Mouse (Mus musculus) lung, adult 2 months (tissue): Measurements from ENCODE around the gene Fam206a. TPM values are rescaled to one million over a fixed set of nuclear protein-coding genes. Genes with fewer than 3 reads are reported as not detected.

Experiments used
- DNase-seq: peaks from one replicate; pipeline ENCODE4 v3.0.0; 2022
- H3K4me1 ChIP-seq: fragments of 200-500 bp; 2 replicates; pipeline ENCODE4 v1.6.1; 2011; ENCODE audit warnings: low read length; ENCODE audit not compliant: control insufficient read depth, insufficient read depth
- H3K4me3 ChIP-seq: fragments of 200-500 bp; replicated peaks from 2 replicates; pipeline ENCODE3; 2011; ENCODE audit warnings: low read depth, mild to moderate bottlenecking, control low read depth, low read length; ENCODE audit errors: extremely low read depth
- CTCF ChIP-seq: fragments of 200-500 bp; IDR thresholded peaks from 2 replicates; pipeline ENCODE4 v1.5.1; 2011; ENCODE audit warnings: mild to moderate bottlenecking, low read length, control low read depth; ENCODE audit not compliant: insufficient read depth
- POLR2A ChIP-seq: fragments of 200-500 bp; IDR thresholded peaks from 2 replicates; pipeline ENCODE4 v1.6.1; 2011; ENCODE audit warnings: low read depth, mild to moderate bottlenecking, control low read depth, low read length, borderline replicate concordance; ENCODE audit errors: extremely low read depth
- WGBS: fragments of 180-500 bp; shearing (Covaris S2); methylation state at CpG from one replicate; pipeline ENCODE4 v1.1.7; 2018; 5-methylcytosine and 5-hydroxymethylcytosine counted together
- polyA plus RNA-seq: library from polyadenylated mRNA; depleted of rRNA; stranded (reverse); fragments of >200 nt; gene quantifications from 2 replicates; pipeline ENCODE4 v1.2.3, GENCODE M21; 2012

Fam206a gene
- polyA plus RNA-seq, 1 experiment: 3.5 TPM

DNA sequence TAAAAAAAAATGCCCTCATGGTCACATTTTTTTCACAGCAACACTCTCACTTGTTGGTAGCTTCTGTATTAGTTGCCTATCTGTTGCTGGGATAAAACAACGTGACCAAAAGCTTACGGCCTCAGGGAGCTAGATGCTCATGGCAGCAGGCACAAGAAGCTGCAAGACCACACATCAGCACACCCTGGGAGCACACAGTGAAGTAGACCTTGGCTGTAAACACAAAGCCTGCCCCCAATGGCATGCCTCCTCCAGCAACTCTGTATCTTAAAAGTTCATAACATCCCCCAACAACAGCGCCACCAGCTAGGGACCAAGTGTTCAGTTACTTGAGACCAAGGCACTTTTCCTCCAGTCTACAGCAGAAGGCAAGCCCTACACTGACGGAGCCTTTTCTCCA lies 6.9 kb downstream of the Fam206a start:
- DNase-seq: no peak
- WGBS: 67% methylated on average over 4 of the region's 4 CpGs
- TF ChIP-seq POLR2A (no peak), CTCF (no peak)

DNA sequence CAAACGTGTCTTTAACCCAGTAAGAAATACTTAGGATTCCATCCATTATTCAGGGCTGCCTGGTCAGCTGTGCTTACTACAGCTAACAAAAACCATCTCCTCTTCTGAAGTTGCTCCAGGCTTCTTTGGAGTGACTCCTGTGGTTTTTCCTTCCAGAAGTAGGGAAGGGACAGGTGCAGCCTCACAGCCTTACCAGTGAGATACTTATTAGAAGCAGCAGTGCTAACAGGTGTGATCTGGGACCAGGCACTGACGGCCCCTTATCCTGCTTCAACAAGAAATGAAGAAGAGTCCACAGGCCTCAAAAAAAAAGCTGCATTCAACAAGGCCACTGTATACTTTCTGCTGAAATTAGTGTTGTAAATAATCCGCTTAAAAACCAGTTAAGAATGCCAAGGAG lies 9.5 kb downstream of the Fam206a start:
- no peak for DNase-seq
- no peak overlapping the region for H3K4me3 ChIP-seq
- TF ChIP-seq POLR2A: no peak
- H3K4me1 ChIP-seq: no peaks in the 10 kb centered on the region
- whole genome bisulfite sequencing: 70% methylated on average over 3 of the region's 3 CpGs

More for the DNA sequence above, 6.9 kb downstream of the Fam206a start:
- Histone ChIP-seq H3K4me3 (no peak overlapping the region), H3K4me1 (no peaks in the 10 kb centered on the region)

DNA sequence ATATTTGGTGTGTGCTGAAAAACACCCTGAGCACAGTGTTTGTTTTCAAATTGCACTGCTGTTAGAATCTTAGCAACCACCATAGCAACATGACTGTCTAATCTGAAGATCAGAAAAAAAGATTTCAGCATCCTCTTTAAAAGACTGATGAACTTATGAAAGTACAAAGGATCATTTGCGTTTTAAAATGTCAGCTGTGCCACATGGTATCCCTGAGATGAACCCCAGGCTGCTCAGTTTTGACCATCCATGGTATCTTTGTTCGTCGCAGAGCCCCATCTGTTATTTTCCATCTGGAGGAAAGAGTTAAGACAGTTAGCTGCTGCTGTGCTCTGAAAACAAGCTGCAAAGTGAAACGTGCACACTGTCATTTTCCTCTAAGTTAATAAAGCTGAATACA lies 10.0 kb downstream of the Fam206a start:
- no peak for DNase-seq

DNA sequence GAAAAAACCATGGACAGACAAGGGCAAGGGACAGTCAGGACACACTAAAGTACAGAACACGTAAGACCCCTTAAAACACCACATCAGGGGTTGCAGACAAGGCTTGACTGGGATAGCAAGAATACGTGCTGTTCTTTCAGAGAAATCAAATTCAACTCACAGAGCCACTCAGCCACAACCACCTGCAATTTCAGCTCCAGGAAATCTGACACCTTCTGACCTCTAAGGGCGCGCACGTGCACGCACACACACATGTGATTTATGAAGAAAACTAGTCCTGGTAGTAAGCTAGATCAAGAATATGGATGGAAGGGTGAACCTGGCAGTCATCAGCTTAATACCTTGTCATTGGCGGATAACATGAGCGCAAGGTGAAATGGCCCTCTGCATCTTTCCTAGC lies 13.0 kb downstream of the Fam206a start:
- 87% methylated on average over 8 of the region's 8 CpGs for WGBS
- Histone ChIP-seq H3K4me1 (no peaks in the 10 kb centered on the region), H3K4me3 (no peak overlapping the region)
- no peak for TF ChIP-seq POLR2A
- TF ChIP-seq CTCF: no peak
- no peak for DNase-seq

More for the DNA sequence above, 10.0 kb downstream of the Fam206a start:
- TF ChIP-seq POLR2A (no peak), CTCF (no peak)
- H3K4me1 ChIP-seq: no peaks in the 10 kb centered on the region
- 74% methylated on average over 4 of the region's 4 CpGs for WGBS
- no peak overlapping the region for H3K4me3 ChIP-seq

DNA sequence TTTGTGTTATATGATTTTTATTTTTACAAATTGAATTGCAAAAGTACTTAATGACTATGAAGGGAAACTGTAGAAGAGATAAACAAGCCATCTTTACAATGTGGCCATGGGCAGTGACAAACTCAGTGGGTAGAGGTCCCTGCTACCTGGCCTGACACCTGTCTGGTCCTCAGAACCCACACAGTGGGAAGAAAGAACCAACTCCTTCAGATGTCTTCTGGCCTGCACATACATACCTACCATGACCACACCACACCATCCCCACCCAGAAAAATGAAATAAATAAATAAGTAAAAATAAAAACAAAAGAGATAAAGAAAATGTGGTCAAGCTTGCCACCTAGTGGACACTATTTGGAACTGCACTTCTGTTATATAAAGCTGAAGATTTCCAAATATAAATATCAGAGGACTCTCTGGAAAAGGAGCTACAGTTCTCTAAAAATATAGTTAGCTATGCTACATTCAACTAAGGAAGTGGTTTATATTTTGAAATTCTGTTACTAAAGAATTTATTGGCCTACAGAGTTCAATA lies 17.9 kb downstream of the Fam206a start:
- no peak for DNase-seq

DNA sequence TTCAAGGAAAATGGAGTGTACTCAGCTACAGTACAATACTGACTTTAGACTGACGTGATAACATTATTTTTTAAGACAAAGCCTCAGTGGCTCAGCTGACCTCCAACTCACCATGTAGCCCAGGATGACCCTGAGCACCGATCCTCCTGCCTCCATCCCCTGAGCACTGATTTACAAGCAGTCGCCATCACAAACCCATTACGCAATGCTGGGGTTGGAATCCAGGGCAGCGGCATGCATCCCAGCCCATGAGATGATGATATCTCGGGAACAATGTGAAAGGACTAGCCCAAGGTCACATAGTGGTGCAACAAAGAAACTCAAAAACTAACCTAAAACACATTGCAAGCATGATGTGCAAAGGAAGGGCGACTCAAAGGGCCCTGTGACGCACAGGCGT lies 22.1 kb downstream of the Fam206a start:
- H3K4me3 ChIP-seq: no peak overlapping the region
- no peak for TF ChIP-seq POLR2A
- no peak for TF ChIP-seq CTCF
- DNase-seq: no peak
- H3K4me1 ChIP-seq: no peaks in the 10 kb centered on the region
- WGBS: 88% methylated on average over 9 of the region's 9 CpGs

More for the DNA sequence above, 17.9 kb downstream of the Fam206a start:
- TF ChIP-seq POLR2A (no peak), CTCF (peak; percentile 16; the same call in 1 of the 2 replicates)
- Histone ChIP-seq H3K4me3 (no peak overlapping the region), H3K4me1 (no peaks in the 10 kb centered on the region)

DNA sequence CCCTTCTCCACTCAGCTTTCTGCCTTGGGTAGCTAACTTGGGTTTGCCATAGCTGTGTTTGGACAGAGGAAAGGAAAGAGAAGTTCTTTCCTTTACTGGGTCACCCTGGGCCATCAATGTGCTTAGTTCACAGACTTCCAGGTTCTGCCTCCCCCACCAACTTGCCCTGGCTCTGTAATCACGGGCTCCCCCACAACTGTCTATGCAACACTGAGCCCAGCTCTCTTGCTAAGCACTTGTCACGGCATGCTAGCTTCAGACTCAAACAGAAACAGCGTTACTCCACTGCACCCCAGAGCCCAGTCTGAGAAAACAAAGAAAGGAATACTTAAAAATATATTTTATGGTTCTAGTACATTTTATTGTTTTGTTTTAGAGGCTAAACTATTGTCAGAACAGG lies 26.8 kb downstream of the Fam206a start:
- no peaks in the 10 kb centered on the region for H3K4me1 ChIP-seq
- TF ChIP-seq POLR2A: no peak
- no peak for TF ChIP-seq CTCF
- no peak for DNase-seq
- H3K4me3 ChIP-seq: no peak overlapping the region
- WGBS: 86% methylated on average over 3 of the region's 3 CpGs

DNA sequence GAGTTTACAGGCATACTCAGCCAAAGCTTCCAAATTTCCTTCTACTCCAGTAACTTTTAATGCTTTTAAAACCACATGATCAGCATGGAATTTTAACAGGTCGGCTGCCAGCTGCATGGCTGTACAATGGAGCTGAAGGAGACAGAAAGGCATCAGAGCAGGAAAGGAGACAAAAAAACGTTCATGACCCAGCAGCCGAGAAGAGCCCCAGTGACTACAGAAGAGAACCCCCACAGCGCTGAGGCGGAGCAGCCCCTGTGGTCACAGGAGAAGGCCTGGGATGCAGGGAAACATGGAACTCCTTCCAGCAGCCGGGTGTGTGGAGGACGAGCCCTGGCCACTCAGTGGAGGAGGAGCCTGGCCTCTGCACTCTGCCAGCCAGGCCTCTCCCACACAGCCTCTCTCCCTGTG lies 27.4 kb downstream of the Fam206a start:
- DNase-seq: peak; percentile 10
- no peaks in the 10 kb centered on the region for H3K4me1 ChIP-seq
- no peak overlapping the region for H3K4me3 ChIP-seq
- no peak for TF ChIP-seq POLR2A
- no peak for TF ChIP-seq CTCF
- WGBS: 68% methylated on average over 7 of the region's 7 CpGs

DNA sequence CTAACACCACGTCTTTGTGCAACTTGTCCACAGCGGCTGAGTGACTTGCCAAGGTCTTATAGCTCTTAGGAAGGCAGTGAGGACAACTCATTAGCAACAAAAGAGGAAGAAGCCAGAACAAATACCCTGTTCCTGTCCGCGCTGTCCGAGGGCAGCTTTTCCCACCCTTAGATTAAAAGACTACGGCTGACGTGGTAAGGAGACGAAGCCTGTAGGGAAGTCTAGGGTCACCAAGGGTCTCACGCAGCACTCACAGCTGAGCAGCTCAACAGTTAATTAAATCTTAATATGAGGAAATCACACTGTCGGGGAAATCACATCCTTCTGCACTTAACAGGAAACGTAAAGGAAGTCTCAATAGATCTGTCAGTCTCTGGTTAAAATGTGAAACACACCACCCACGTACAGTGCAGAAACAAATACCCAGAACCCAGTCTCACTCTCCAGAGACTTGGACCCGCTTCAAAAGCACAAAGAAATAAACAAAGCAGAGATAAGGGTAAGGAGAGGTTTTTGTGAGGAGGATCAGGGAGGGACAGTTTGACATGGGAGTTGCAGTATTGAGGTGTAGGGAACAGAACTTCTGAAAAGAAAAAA lies 29.0 kb downstream of the Fam206a start:
- peak overlapping the region; percentile 39 for H3K4me3 ChIP-seq
- 34% methylated on average over 13 of the region's 13 CpGs for WGBS
- H3K4me1 ChIP-seq: no peaks in the 10 kb centered on the region
- peak; percentile 7 for DNase-seq
- TF ChIP-seq POLR2A (no peak), CTCF (no peak)

DNA sequence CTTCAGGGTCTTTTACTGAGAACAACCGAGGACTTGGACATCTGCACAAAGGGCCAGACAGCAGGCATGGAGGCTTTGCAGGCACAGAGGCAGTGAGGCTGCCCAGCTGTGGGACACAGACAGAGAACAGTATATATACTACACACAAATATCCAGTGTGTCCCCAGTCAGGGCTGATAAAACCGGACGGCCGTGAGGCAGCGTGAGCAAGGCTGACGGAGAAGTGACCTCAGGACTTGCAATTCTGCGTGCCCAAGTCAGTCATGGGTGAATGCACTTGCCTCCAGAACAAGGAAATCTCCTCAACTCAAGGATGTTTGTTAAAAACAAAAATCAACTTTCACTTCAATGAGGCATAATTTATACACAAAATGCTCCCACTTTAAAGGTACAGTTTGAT lies 29.9 kb downstream of the Fam206a start:
- Histone ChIP-seq H3K4me3 (no peak overlapping the region), H3K4me1 (no peaks in the 10 kb centered on the region)
- WGBS: 80% methylated on average over 7 of the region's 7 CpGs
- no peak for DNase-seq
- TF ChIP-seq POLR2A (no peak), CTCF (no peak)
